Mouse (Mus musculus): ENCODE data around the gene Mef2a.

GRCm38 (mm10) chr7:67344443-67344842 lies 28.2 kb downstream of the Mef2a start:
- TF ChIP-seq POLR2A (IDR thresholded peaks at IDR 0.05; ENCODE audit: borderline replicate concordance, control insufficient read depth, low read depth, low read length) (no peak), CTCF (IDR thresholded peaks at IDR 0.05; ENCODE audit: control insufficient read depth, insufficient read depth, low read length) (no peak)

Data from bone marrow, adult 2 months (tissue).